Mouse (Mus musculus) liver, postnatal 0 days (tissue): ENCODE data around the gene Dtx3l.
A peak's percentile ranks its signal among the peaks of the same experiment; 100 is the strongest.

Experiments used
- CTCF ChIP-seq: sonication (generic); IDR thresholded peaks from 2 replicates; pipeline ENCODE4 v1.5.1; 2016; ENCODE audit warnings: antibody characterized with exemption, low read depth
- EP300 ChIP-seq: IDR thresholded peaks from 2 replicates; pipeline ENCODE4 v1.6.1; 2016; ENCODE audit warnings: antibody characterized with exemption, low read depth, mild to moderate bottlenecking

DNA sequence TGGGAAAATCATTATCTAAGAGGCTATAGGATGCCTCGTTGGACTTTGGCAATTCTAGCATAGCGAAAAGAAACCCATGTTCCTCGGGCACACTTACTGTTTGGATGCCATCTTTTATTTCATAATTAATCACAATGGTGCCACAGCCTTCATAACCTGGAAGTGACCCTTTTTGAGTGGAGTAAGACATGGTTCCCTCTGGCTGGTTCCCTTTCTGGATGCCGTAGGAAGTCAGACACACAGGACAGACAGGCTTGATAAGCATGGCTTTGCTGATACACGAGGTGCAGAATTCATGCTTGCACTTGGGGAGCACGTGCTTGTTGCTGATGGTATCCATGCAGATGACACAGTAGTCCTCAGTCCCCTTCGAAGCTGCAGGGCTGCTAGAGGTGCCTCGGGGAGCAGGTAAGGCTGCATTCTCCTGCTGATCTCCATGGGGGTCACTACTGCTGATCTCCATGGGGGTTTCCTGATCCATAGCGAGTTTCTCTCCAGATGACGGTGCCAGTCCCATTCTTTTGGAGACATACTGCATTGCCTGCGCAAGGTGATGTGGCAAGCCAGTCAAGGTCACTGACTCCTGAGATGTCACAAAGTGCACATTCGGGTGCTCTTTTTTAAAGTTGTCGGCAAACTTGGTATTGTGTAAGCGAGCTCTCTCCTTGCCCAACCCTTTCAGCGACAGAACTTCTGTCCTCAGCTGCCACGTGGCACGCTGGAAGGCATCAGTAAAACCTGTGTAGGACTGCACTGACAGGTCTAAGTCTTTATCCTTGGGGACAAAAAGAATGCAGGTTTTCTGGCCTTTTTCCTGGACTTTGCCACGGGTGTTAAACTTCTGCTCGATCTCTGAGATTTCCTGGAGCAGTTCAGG, 6.5 kb downstream of the Dtx3l start:
- TF ChIP-seq CTCF: no peak
- TF ChIP-seq EP300: peak; percentile 74
